Mouse (Mus musculus) liver, adult 2 months (tissue): ENCODE measurements around the gene Map2k5.

Experiments
- CTCF ChIP-seq: fragments of 200-500 bp; IDR thresholded peaks from 2 replicates; pipeline ENCODE4 v1.5.1; 2011; ENCODE audit warnings: low read depth, low read length, control low read depth
- POLR2A ChIP-seq: fragments of 200-500 bp; IDR thresholded peaks from 2 replicates; pipeline ENCODE4 v1.6.1; 2011; ENCODE audit warnings: low read length, control low read depth; ENCODE audit not compliant: insufficient read depth; ENCODE audit errors: extremely low read depth

- TF ChIP-seq POLR2A (no peak), CTCF (no peak)
These were observed 41.9 kb downstream of the Map2k5 start for GRCm38 (mm10) chr9:63335816-63336215.
